Mouse (Mus musculus): ENCODE data around the gene Dnaic1. TPM values are rescaled to one million over a fixed set of nuclear protein-coding genes. Genes with fewer than 3 reads are reported as not detected.

Dnaic1 gene
- total RNA-seq, 1 experiment, result 1.7 TPM

GRCm38 (mm10) chr4:41663614-41664013 is 94.0 kb downstream of the Dnaic1 start:
- no peak overlapping the region for H3K9ac ChIP-seq (ENCODE audit: insufficient read depth, low read depth, low read length, poor library complexity, severe bottlenecking)
- TF ChIP-seq ZC3H11A (IDR thresholded peaks at IDR 0.05; ENCODE audit: borderline replicate concordance, low read depth, low read length) (no peak), MAFK (IDR thresholded peaks at IDR 0.05; ENCODE audit: insufficient read depth, low read depth, low read length) (no peak), CHD2 (IDR thresholded peaks at IDR 0.05; ENCODE audit: low read depth, low read length) (no peak), ZNF384 (IDR thresholded peaks at IDR 0.05; ENCODE audit: low read depth, low read length) (no peak), HCFC1 (IDR thresholded peaks at IDR 0.05; ENCODE audit: borderline replicate concordance, insufficient read depth, low read length) (no peak)
- no peaks in the 10 kb centered on the region for H3K9me3 ChIP-seq (ENCODE audit: control insufficient read depth, insufficient read depth, low read depth, low read length)
- H3K4me1 ChIP-seq (ENCODE audit: control insufficient read depth in 2 of 2, insufficient read depth in 2 of 2, low read length in 2 of 2, poor library complexity in 1 of 2), result peaks cover 5 to 41% of the 10 kb centered on the region in 2 experiments; a peak in 3 of 4 replicates
- no peaks in the 10 kb centered on the region; the same call in 1 of the 2 replicates for H3K36me3 ChIP-seq (ENCODE audit: control insufficient read depth, insufficient read depth, low read length, poor library complexity, severe bottlenecking)
- DNase-seq (ENCODE audit: low read depth, low spot score), result no peak
- no peak overlapping the region for H3K27ac ChIP-seq (ENCODE audit: insufficient read depth, low read depth, low read length, poor library complexity, severe bottlenecking)
- H3K4me3 ChIP-seq (ENCODE audit: insufficient read depth in 1 of 2, low read depth in 1 of 2, low read length in 2 of 2, poor library complexity in 1 of 2, severe bottlenecking in 1 of 2), result no peak overlapping the region
- in situ Hi-C loops (cut with MboI; ENCODE audit: low sequenced_read_pairs in 2 of 2, unreplicated experiment in 2 of 2), result no loop called here

- in situ Hi-C loops (cut with MboI; ENCODE audit: low sequenced_read_pairs in 2 of 2, unreplicated experiment in 2 of 2), result no loop called here
- no peak for DNase-seq (ENCODE audit: low read depth, low spot score)
- Histone ChIP-seq H3K36me3 (ENCODE audit: control insufficient read depth, insufficient read depth, low read length, poor library complexity, severe bottlenecking) (no peaks in the 10 kb centered on the region; the same call in 1 of the 2 replicates), H3K4me3 (ENCODE audit: insufficient read depth in 1 of 2, low read depth in 1 of 2, low read length in 2 of 2, poor library complexity in 1 of 2, severe bottlenecking in 1 of 2) (no peak overlapping the region), H3K9ac (ENCODE audit: insufficient read depth, low read depth, low read length, poor library complexity, severe bottlenecking) (no peak overlapping the region), H3K4me1 (ENCODE audit: control insufficient read depth in 2 of 2, insufficient read depth in 2 of 2, low read length in 2 of 2, poor library complexity in 1 of 2) (peaks cover 3 to 34% of the 10 kb centered on the region in 2 experiments; a peak in 3 of 4 replicates), H3K9me3 (ENCODE audit: control insufficient read depth, insufficient read depth, low read depth, low read length) (no peaks in the 10 kb centered on the region), H3K27ac (ENCODE audit: insufficient read depth, low read depth, low read length, poor library complexity, severe bottlenecking) (no peak overlapping the region)
- TF ChIP-seq CHD2 (IDR thresholded peaks at IDR 0.05; ENCODE audit: low read depth, low read length) (no peak), MAFK (IDR thresholded peaks at IDR 0.05; ENCODE audit: insufficient read depth, low read depth, low read length) (no peak), HCFC1 (IDR thresholded peaks at IDR 0.05; ENCODE audit: borderline replicate concordance, insufficient read depth, low read length) (no peak), ZC3H11A (IDR thresholded peaks at IDR 0.05; ENCODE audit: borderline replicate concordance, low read depth, low read length) (no peak), ZNF384 (IDR thresholded peaks at IDR 0.05; ENCODE audit: low read depth, low read length) (no peak)
Measured at GRCm38 (mm10) chr4:41664533-41664932, 95.0 kb downstream of the Dnaic1 start.

GRCm38 (mm10) chr4:41665009-41665675 is 95.6 kb downstream of the Dnaic1 start:
- in situ Hi-C loops (cut with MboI; ENCODE audit: low sequenced_read_pairs in 2 of 2, unreplicated experiment in 2 of 2), result no loop called here
- no peak overlapping the region for H3K4me3 ChIP-seq (ENCODE audit: insufficient read depth in 1 of 2, low read depth in 1 of 2, low read length in 2 of 2, poor library complexity in 1 of 2, severe bottlenecking in 1 of 2)
- H3K36me3 ChIP-seq (ENCODE audit: control insufficient read depth, insufficient read depth, low read length, poor library complexity, severe bottlenecking), result no peaks in the 10 kb centered on the region; the same call in 1 of the 2 replicates
- no peak overlapping the region for H3K9ac ChIP-seq (ENCODE audit: insufficient read depth, low read depth, low read length, poor library complexity, severe bottlenecking)
- TF ChIP-seq ZC3H11A (IDR thresholded peaks at IDR 0.05; ENCODE audit: borderline replicate concordance, low read depth, low read length) (no peak), HCFC1 (IDR thresholded peaks at IDR 0.05; ENCODE audit: borderline replicate concordance, insufficient read depth, low read length) (no peak), MAFK (IDR thresholded peaks at IDR 0.05; ENCODE audit: insufficient read depth, low read depth, low read length) (no peak), ZNF384 (IDR thresholded peaks at IDR 0.05; ENCODE audit: low read depth, low read length) (no peak), CHD2 (IDR thresholded peaks at IDR 0.05; ENCODE audit: low read depth, low read length) (no peak)
- H3K4me1 ChIP-seq (ENCODE audit: control insufficient read depth in 2 of 2, insufficient read depth in 2 of 2, low read length in 2 of 2, poor library complexity in 1 of 2), result peaks cover 3 to 33% of the 10 kb centered on the region in 2 experiments; a peak in 3 of 4 replicates
- H3K27ac ChIP-seq (ENCODE audit: insufficient read depth, low read depth, low read length, poor library complexity, severe bottlenecking), result no peak overlapping the region
- H3K9me3 ChIP-seq (ENCODE audit: control insufficient read depth, insufficient read depth, low read depth, low read length), result no peaks in the 10 kb centered on the region
- DNase-seq (ENCODE audit: low read depth, low spot score), result no peak

GRCm38 (mm10) chr4:41666646-41667045 is 97.1 kb downstream of the Dnaic1 start:
- TF ChIP-seq ZC3H11A (IDR thresholded peaks at IDR 0.05; ENCODE audit: borderline replicate concordance, low read depth, low read length) (no peak), ZNF384 (IDR thresholded peaks at IDR 0.05; ENCODE audit: low read depth, low read length) (no peak), CHD2 (IDR thresholded peaks at IDR 0.05; ENCODE audit: low read depth, low read length) (no peak), MAFK (IDR thresholded peaks at IDR 0.05; ENCODE audit: insufficient read depth, low read depth, low read length) (no peak), HCFC1 (IDR thresholded peaks at IDR 0.05; ENCODE audit: borderline replicate concordance, insufficient read depth, low read length) (no peak)
- in situ Hi-C loops (cut with MboI; ENCODE audit: low sequenced_read_pairs in 2 of 2, unreplicated experiment in 2 of 2), result no loop called here
- no peaks in the 10 kb centered on the region for H3K9me3 ChIP-seq (ENCODE audit: control insufficient read depth, insufficient read depth, low read depth, low read length)
- no peak overlapping the region for H3K4me3 ChIP-seq (ENCODE audit: insufficient read depth in 1 of 2, low read depth in 1 of 2, low read length in 2 of 2, poor library complexity in 1 of 2, severe bottlenecking in 1 of 2)
- no peak overlapping the region for H3K27ac ChIP-seq (ENCODE audit: insufficient read depth, low read depth, low read length, poor library complexity, severe bottlenecking)
- H3K36me3 ChIP-seq (ENCODE audit: control insufficient read depth, insufficient read depth, low read length, poor library complexity, severe bottlenecking), result no peaks in the 10 kb centered on the region; the same call in 1 of the 2 replicates
- no peak overlapping the region for H3K9ac ChIP-seq (ENCODE audit: insufficient read depth, low read depth, low read length, poor library complexity, severe bottlenecking)
- DNase-seq (ENCODE audit: low read depth, low spot score), result no peak
- peaks cover 3 to 41% of the 10 kb centered on the region in 2 experiments; a peak in 3 of 4 replicates for H3K4me1 ChIP-seq (ENCODE audit: control insufficient read depth in 2 of 2, insufficient read depth in 2 of 2, low read length in 2 of 2, poor library complexity in 1 of 2)
